Mouse (Mus musculus): Measurements from ENCODE around the gene Btbd9. TPM values are rescaled to one million over a fixed set of nuclear protein-coding genes. Genes with fewer than 3 reads are reported as not detected.

Gene Btbd9
- total RNA-seq, 2 experiments from 2014 or later: 100 to 101 TPM

GRCm38 (mm10) chr17:30487695-30488094 lies 88.6 kb downstream of the Btbd9 start:
- no peak for DNase-seq (ENCODE audit: low spot score in 2 of 2)

- DNase-seq (ENCODE audit: low spot score in 2 of 2): no peak
Observed at GRCm38 (mm10) chr17:30485067-30485854, 91.0 kb downstream of the Btbd9 start.

- DNase-seq (ENCODE audit: low spot score in 2 of 2): no peak
Observed at GRCm38 (mm10) chr17:30484446-30485066, 91.7 kb downstream of the Btbd9 start.

GRCm38 (mm10) chr17:30481766-30482165 lies 94.5 kb downstream of the Btbd9 start:
- no peak for DNase-seq (ENCODE audit: low spot score in 2 of 2)

GRCm38 (mm10) chr17:30481341-30481740 lies 94.9 kb downstream of the Btbd9 start:
- no peak for DNase-seq (ENCODE audit: low spot score in 2 of 2)

GRCm38 (mm10) chr17:30480381-30480780 lies 95.9 kb downstream of the Btbd9 start:
- no peak for DNase-seq (ENCODE audit: low spot score in 2 of 2)

GRCm38 (mm10) chr17:30478181-30478580 lies 98.1 kb downstream of the Btbd9 start:
- DNase-seq (ENCODE audit: low spot score in 2 of 2): no peak

GRCm38 (mm10) chr17:30474561-30474960 lies 101.7 kb downstream of the Btbd9 start:
- DNase-seq (ENCODE audit: low spot score in 2 of 2): no peak

GRCm38 (mm10) chr17:30472776-30473175 lies 103.5 kb downstream of the Btbd9 start:
- no peak for DNase-seq (ENCODE audit: low spot score in 2 of 2)

- peak; percentile 56 to 69 for DNase-seq (ENCODE audit: low spot score in 2 of 2)
Observed at GRCm38 (mm10) chr17:30471512-30471911, 104.8 kb downstream of the Btbd9 start.

- DNase-seq (ENCODE audit: low spot score in 2 of 2): no peak
Observed at GRCm38 (mm10) chr17:30470790-30471189, 105.5 kb downstream of the Btbd9 start.

GRCm38 (mm10) chr17:30470286-30470685 lies 106.0 kb downstream of the Btbd9 start:
- DNase-seq (ENCODE audit: low spot score in 2 of 2): no peak

GRCm38 (mm10) chr17:30469511-30470076 lies 106.7 kb downstream of the Btbd9 start:
- no peak for DNase-seq (ENCODE audit: low spot score in 2 of 2)

- DNase-seq (ENCODE audit: low spot score in 2 of 2): no peak
Observed at GRCm38 (mm10) chr17:30468368-30468767, 107.9 kb downstream of the Btbd9 start.

GRCm38 (mm10) chr17:30467566-30468213 lies 108.6 kb downstream of the Btbd9 start:
- DNase-seq (ENCODE audit: low spot score in 2 of 2): peak in 1 of 2 experiments; percentile 70

- no peak for DNase-seq (ENCODE audit: low spot score in 2 of 2)
Observed at GRCm38 (mm10) chr17:30465060-30465762, 111.1 kb downstream of the Btbd9 start.

GRCm38 (mm10) chr17:30464240-30464745 lies 112.0 kb downstream of the Btbd9 start:
- DNase-seq (ENCODE audit: low spot score in 2 of 2): no peak

- DNase-seq (ENCODE audit: low spot score in 2 of 2): no peak
Observed at GRCm38 (mm10) chr17:30460727-30461349, 115.5 kb downstream of the Btbd9 start.

- no peak for DNase-seq (ENCODE audit: low spot score in 2 of 2)
Observed at GRCm38 (mm10) chr17:30459706-30460105, 116.6 kb downstream of the Btbd9 start.

GRCm38 (mm10) chr17:30458926-30459325 lies 117.4 kb downstream of the Btbd9 start:
- DNase-seq (ENCODE audit: low spot score in 2 of 2): no peak

Measured in left cerebral cortex, adult 18-20 months (tissue).